ENCODE assay signal across 13 mouse cellular contexts in genomic region chr11:78247727-78248140, GRCm38 (mm10). TPM values are rescaled to one million over a fixed set of nuclear protein-coding genes. Genes with fewer than 3 reads are reported as not detected.
A peak's percentile ranks its signal among the peaks of the same experiment; 100 is the strongest.
DNase-seq lines count a peak whose midpoint lies in the region; ATAC-seq and TF ChIP-seq lines count a peak whose summit lies in the region.
"Had no signal": no experiment of that assay in that cellular context is flagged by ENCODE, and none has a peak within 500 bp of the region (broad histone marks: within the 10 kb centered on the region; RNA-seq: fewer than 3 reads in every experiment).

No protein-coding gene starts in this region.

- H3K9me3 ChIP-seq in hindbrain, embryonic 10.5 days = no peaks in the 10 kb centered on the region
- H3K9me3 ChIP-seq in hindbrain, postnatal 0 days (ENCODE audit: low read length) = no peaks in the 10 kb centered on the region
- no peaks in the 10 kb centered on the region for H3K9me3 ChIP-seq in liver, postnatal 0 days (ENCODE audit: low read length)
- H3K9me3 ChIP-seq in kidney, embryonic 16.5 days (ENCODE audit: low read length) = no peaks in the 10 kb centered on the region
- H3K9me3 ChIP-seq: limb, embryonic 15.5 days had no signal

- ATAC-seq in hindbrain, postnatal 0 days = no peak
- ATAC-seq in liver, postnatal 0 days = no peak
- ATAC-seq in monocyte, adult 5-6 weeks (replicated peaks; ENCODE audit: insufficient number of reproducible peaks, low FRiP score, low TSS enrichment, poor library complexity, severe bottlenecking) = no peak
- no peak for ATAC-seq in kidney, embryonic 16.5 days (ENCODE audit: low FRiP score, low TSS enrichment)

- H3K27ac ChIP-seq in hindbrain, embryonic 10.5 days = no peak overlapping the region
- no peak overlapping the region for H3K27ac ChIP-seq in hindbrain, postnatal 0 days
- H3K27ac ChIP-seq in liver, postnatal 0 days (ENCODE audit: low read depth) = no peak overlapping the region
- H3K27ac ChIP-seq in kidney, embryonic 16.5 days (ENCODE audit: low read length) = no peak overlapping the region
- H3K27ac ChIP-seq: limb, embryonic 15.5 days had no signal

- TF ChIP-seq CTCF in hindbrain, postnatal 0 days (IDR thresholded peaks at IDR 0.05; ENCODE audit: low read depth) = no peak
- no peak for TF ChIP-seq CTCF in liver, postnatal 0 days (IDR thresholded peaks at IDR 0.05; ENCODE audit: low read depth)

- 63% methylated on average over 4 of the region's 4 CpGs for WGBS in hindbrain, embryonic 10.5 days
- 57% methylated on average over 4 of the region's 4 CpGs for WGBS in hindbrain, postnatal 0 days
- WGBS in liver, postnatal 0 days (ENCODE audit: insufficient replicate concordance) = 53% methylated on average over 4 of the region's 4 CpGs
- WGBS in kidney, embryonic 16.5 days = 67% methylated on average over 4 of the region's 4 CpGs

- no peaks in the 10 kb centered on the region for H3K27me3 ChIP-seq in hindbrain, embryonic 10.5 days (ENCODE audit: insufficient read depth, poor library complexity, severe bottlenecking)
- H3K27me3 ChIP-seq in hindbrain, postnatal 0 days (ENCODE audit: insufficient read depth, low read length) = no peaks in the 10 kb centered on the region
- no peaks in the 10 kb centered on the region for H3K27me3 ChIP-seq in liver, postnatal 0 days (ENCODE audit: insufficient read depth, low read length)
- H3K27me3 ChIP-seq in kidney, embryonic 16.5 days (ENCODE audit: insufficient read depth, low read length) = no peaks in the 10 kb centered on the region
- H3K27me3 ChIP-seq: limb, embryonic 15.5 days had no signal

- intact Hi-C loops in heart, postnatal 14 days (cut with DNase I) = no loop called here

- H3K4me2 ChIP-seq in hindbrain, postnatal 0 days (ENCODE audit: low read depth, low read length) = no peak overlapping the region
- peak overlapping the region; percentile 1 for H3K4me2 ChIP-seq in liver, postnatal 0 days (ENCODE audit: low read depth, low read length)
- no peak overlapping the region for H3K4me2 ChIP-seq in kidney, embryonic 16.5 days (replicated peaks; ENCODE audit: low read depth, low read length)

- peaks cover 37% of the 10 kb centered on the region for H3K4me1 ChIP-seq in hindbrain, embryonic 10.5 days (replicated peaks)
- H3K4me1 ChIP-seq in hindbrain, postnatal 0 days (ENCODE audit: insufficient read depth, low read length) = peaks cover 14% of the 10 kb centered on the region
- peaks cover 23% of the 10 kb centered on the region for H3K4me1 ChIP-seq in liver, postnatal 0 days (ENCODE audit: insufficient read depth)
- peaks cover 22% of the 10 kb centered on the region for H3K4me1 ChIP-seq in kidney, embryonic 16.5 days (ENCODE audit: insufficient read depth, low read length)

- no peak for DNase-seq in hindbrain, embryonic 10.5 days (ENCODE audit: low spot score)
- DNase-seq in hindbrain, postnatal 0 days (ENCODE audit: low spot score) = no peak
- DNase-seq in B cell, adult 2 months = peak; percentile 27 to 33
- peak; percentile 62 for DNase-seq in c-Kit-positive CD71-positive TER-119-positive erythroid progenitor cells, embryonic 14.5 days (ENCODE audit: low spot score)
- no peak for DNase-seq in liver, postnatal 0 days
- DNase-seq in heart, postnatal 14 days = no peak
- DNase-seq: cerebellum, adult 9-10 months; gastrocnemius, adult 2 months; kidney, adult 11 months; right cerebral cortex, postnatal 25 days had no signal

- no peak overlapping the region for H3K9ac ChIP-seq in hindbrain, postnatal 0 days (replicated peaks; ENCODE audit: low read length)
- no peak overlapping the region for H3K9ac ChIP-seq in liver, postnatal 0 days (replicated peaks)
- no peak overlapping the region for H3K9ac ChIP-seq in kidney, embryonic 16.5 days (replicated peaks; ENCODE audit: low read length)
- H3K9ac ChIP-seq: limb, embryonic 15.5 days had no signal

- no peak for TF ChIP-seq EP300 in liver, postnatal 0 days (IDR thresholded peaks at IDR 0.05; ENCODE audit: low read depth)

- H3K4me3 ChIP-seq in hindbrain, embryonic 10.5 days = peak overlapping the region; percentile 26; the same call in 1 of the 2 replicates
- no peak overlapping the region for H3K4me3 ChIP-seq in hindbrain, postnatal 0 days (ENCODE audit: low read length)
- no peak overlapping the region for H3K4me3 ChIP-seq in liver, postnatal 0 days (ENCODE audit: low read depth, low read length)
- H3K4me3 ChIP-seq in kidney, embryonic 16.5 days (ENCODE audit: low read length) = no peak overlapping the region; the same call in 1 of the 2 replicates

- peaks cover 37% of the 10 kb centered on the region for H3K36me3 ChIP-seq in hindbrain, embryonic 10.5 days
- H3K36me3 ChIP-seq in hindbrain, postnatal 0 days (ENCODE audit: insufficient read depth, low read length) = peaks cover 11% of the 10 kb centered on the region; the same call in 1 of the 2 replicates
- peaks cover 16% of the 10 kb centered on the region for H3K36me3 ChIP-seq in liver, postnatal 0 days (replicated peaks; ENCODE audit: insufficient read depth, low read length)
- peaks cover 10% of the 10 kb centered on the region for H3K36me3 ChIP-seq in kidney, embryonic 16.5 days (ENCODE audit: insufficient read depth, low read length)

RNA-seq across cellular contexts. Expression of gene Supt6, which starts 1.9 kb away (rescaled TPM):
- 35.0 and 36.3 TPM in 2 replicates for polyA plus RNA-seq in hindbrain, embryonic 10.5 days (2016; fragmentation: Nextera tagmentation; extraction: Ambion mirVana)
- total RNA-seq in hindbrain, postnatal 0 days (2014; rRNA removed) = 34.2 and 36.0 TPM in 2 replicates
- polyA plus RNA-seq in hindbrain, postnatal 0 days (2015; fragmentation: Nextera tagmentation; extraction: Ambion mirVana) = 17.1 and 19.0 TPM in 2 replicates
- polyA plus RNA-seq in liver, postnatal 0 days (2015; fragmentation: Nextera tagmentation; extraction: Ambion mirVana) = 4.7 and 5.5 TPM in 2 replicates
- 54.5 to 84.6 TPM (median 59.8 TPM) in 3 replicates for total RNA-seq in monocyte, adult 5-6 weeks (2017)
- total RNA-seq in heart, postnatal 14 days (2021) = 10 to 100 TPM; 29.6 to 31.7 TPM
- polyA plus RNA-seq in kidney, embryonic 16.5 days (2015; fragmentation: Nextera tagmentation; extraction: Ambion mirVana) = 31.5 and 33.5 TPM in 2 replicates

RNA-seq across cellular contexts. Expression of gene Sdf2, which starts 2.2 kb away (rescaled TPM):
- polyA plus RNA-seq in hindbrain, embryonic 10.5 days (2016; fragmentation: Nextera tagmentation; extraction: Ambion mirVana) = 53.6 and 63.8 TPM in 2 replicates
- 77.1 and 112 TPM in 2 replicates for total RNA-seq in hindbrain, postnatal 0 days (2014; rRNA removed)
- polyA plus RNA-seq in hindbrain, postnatal 0 days (2015; fragmentation: Nextera tagmentation; extraction: Ambion mirVana) = 107 and 113 TPM in 2 replicates
- polyA plus RNA-seq in liver, postnatal 0 days (2015; fragmentation: Nextera tagmentation; extraction: Ambion mirVana) = 35.3 and 35.8 TPM in 2 replicates
- 43.1 to 61.5 TPM (median 48.3 TPM) in 3 replicates for total RNA-seq in monocyte, adult 5-6 weeks (2017)
- total RNA-seq in heart, postnatal 14 days (2021) = 10 to 100 TPM; 49.8 to 51.3 TPM
- polyA plus RNA-seq in kidney, embryonic 16.5 days (2015; fragmentation: Nextera tagmentation; extraction: Ambion mirVana) = 93.8 and 101 TPM in 2 replicates

RNA-seq across cellular contexts. Expression of gene 2610507B11Rik, which starts 13.8 kb away (rescaled TPM):
- 53.2 and 65.6 TPM in 2 replicates for polyA plus RNA-seq in hindbrain, embryonic 10.5 days (2016; fragmentation: Nextera tagmentation; extraction: Ambion mirVana)
- 86.2 and 93.6 TPM in 2 replicates for total RNA-seq in hindbrain, postnatal 0 days (2014; rRNA removed)
- 78.2 and 79.0 TPM in 2 replicates for polyA plus RNA-seq in hindbrain, postnatal 0 days (2015; fragmentation: Nextera tagmentation; extraction: Ambion mirVana)
- polyA plus RNA-seq in liver, postnatal 0 days (2015; fragmentation: Nextera tagmentation; extraction: Ambion mirVana) = 29.6 and 32.7 TPM in 2 replicates
- 77.6 to 107 TPM (median 97.1 TPM) in 3 replicates for total RNA-seq in monocyte, adult 5-6 weeks (2017)
- total RNA-seq in heart, postnatal 14 days (2021) = 100 to 1,000 TPM; 184 to 186 TPM
- 69.8 and 78.7 TPM in 2 replicates for polyA plus RNA-seq in kidney, embryonic 16.5 days (2015; fragmentation: Nextera tagmentation; extraction: Ambion mirVana)

RNA-seq across cellular contexts. Expression of gene BC030499, which starts 42.9 kb away (rescaled TPM):
- 0.52 and 0.93 TPM in 2 replicates for polyA plus RNA-seq in hindbrain, embryonic 10.5 days (2016; fragmentation: Nextera tagmentation; extraction: Ambion mirVana)
- 0.10 TPM in 1 of 2 replicates, not detected in the other for total RNA-seq in hindbrain, postnatal 0 days (2014; rRNA removed)
- 0.15 TPM in 1 of 2 replicates, not detected in the other for polyA plus RNA-seq in hindbrain, postnatal 0 days (2015; fragmentation: Nextera tagmentation; extraction: Ambion mirVana)
- polyA plus RNA-seq in liver, postnatal 0 days (2015; fragmentation: Nextera tagmentation; extraction: Ambion mirVana) = 0.07 TPM in 1 of 2 replicates, not detected in the other
- 1.2 TPM in 1 of 3 replicates, not detected in the others for total RNA-seq in monocyte, adult 5-6 weeks (2017)
- total RNA-seq in heart, postnatal 14 days (2021) = 1 to 10 TPM in 1 of 2 experiments, under 1 TPM in 1; 0.90 to 1.9 TPM
- 0.30 and 0.33 TPM in 2 replicates for polyA plus RNA-seq in kidney, embryonic 16.5 days (2015; fragmentation: Nextera tagmentation; extraction: Ambion mirVana)

RNA-seq across cellular contexts. Expression of gene Spag5, which starts 53.6 kb away (rescaled TPM):
- 53.2 and 62.7 TPM in 2 replicates for polyA plus RNA-seq in hindbrain, embryonic 10.5 days (2016; fragmentation: Nextera tagmentation; extraction: Ambion mirVana)
- total RNA-seq in hindbrain, postnatal 0 days (2014; rRNA removed) = 26.7 and 31.4 TPM in 2 replicates
- 9.1 and 9.9 TPM in 2 replicates for polyA plus RNA-seq in hindbrain, postnatal 0 days (2015; fragmentation: Nextera tagmentation; extraction: Ambion mirVana)
- polyA plus RNA-seq in liver, postnatal 0 days (2015; fragmentation: Nextera tagmentation; extraction: Ambion mirVana) = 9.8 and 11.4 TPM in 2 replicates
- 0.64 to 3.1 TPM (median 1.4 TPM) in 3 replicates for total RNA-seq in monocyte, adult 5-6 weeks (2017)
- 1 to 10 TPM; 2.2 to 4.2 TPM for total RNA-seq in heart, postnatal 14 days (2021)
- polyA plus RNA-seq in kidney, embryonic 16.5 days (2015; fragmentation: Nextera tagmentation; extraction: Ambion mirVana) = 41.7 and 48.6 TPM in 2 replicates

Comparison
In these comparisons a context has a peak if more than half of its experiments do, and no peak if none do; other contexts are left out.
1. DNase-seq: peak in B cell, adult 2 months (2 of 2) and c-Kit-positive CD71-positive TER-119-positive erythroid progenitor cells, embryonic 14.5 days (single experiment); none in hindbrain, embryonic 10.5 days (single experiment), hindbrain, postnatal 0 days (single experiment), liver, postnatal 0 days (single experiment) and heart, postnatal 14 days (0 of 2).